Mouse (Mus musculus) layer of hippocampus, postnatal 14 days (tissue): ENCODE measurements around the gene Vegfd. TPM values are rescaled to one million over a fixed set of nuclear protein-coding genes. Genes with fewer than 3 reads are reported as not detected.

Source experiments
- DNase-seq, 2 experiments: peaks; one replicate each; pipeline ENCODE4 v3.0.0; 2021 to 2022; ENCODE audit warnings: low spot score in 2 of 2, mixed read lengths in 1 of 2
- total RNA-seq, 2 experiments: library from RNA; stranded (reverse); gene quantifications; 2 replicates each; pipeline ENCODE4 v1.2.3; 2021

Gene Vegfd
- total RNA-seq, 2 experiments from 2014 or later: 2.7 to 2.9 TPM

DNA sequence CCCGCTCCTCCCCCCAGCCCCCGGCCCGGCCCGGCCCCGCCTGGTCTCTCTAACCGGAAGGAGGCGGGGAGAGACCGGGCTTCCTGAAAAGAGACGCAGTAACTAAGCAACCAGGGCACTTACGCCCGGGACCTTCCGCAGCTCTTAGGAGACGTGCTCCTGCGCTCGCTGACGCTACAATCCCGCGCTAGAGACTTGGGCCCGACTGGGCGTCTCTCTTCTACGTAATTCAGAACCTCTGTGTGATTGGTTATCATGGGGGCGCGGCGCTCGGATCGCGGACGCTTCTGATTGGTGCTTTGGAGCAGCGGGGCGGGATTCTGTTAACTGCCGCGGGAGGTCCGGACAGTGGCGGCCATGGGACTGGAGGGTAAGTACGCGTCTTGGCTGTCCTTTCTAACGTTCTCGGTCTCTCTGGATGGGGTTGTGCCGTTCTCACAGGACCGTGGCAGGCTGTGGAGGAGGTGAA, 46.3 kb downstream of the Vegfd start, which contains the start of gene Piga:
Gene Piga, plus strand, starts transcription at position 317 of the 469 bp plus-strand sequence.
- DNase-seq: peak; percentile 85 to 94

DNA sequence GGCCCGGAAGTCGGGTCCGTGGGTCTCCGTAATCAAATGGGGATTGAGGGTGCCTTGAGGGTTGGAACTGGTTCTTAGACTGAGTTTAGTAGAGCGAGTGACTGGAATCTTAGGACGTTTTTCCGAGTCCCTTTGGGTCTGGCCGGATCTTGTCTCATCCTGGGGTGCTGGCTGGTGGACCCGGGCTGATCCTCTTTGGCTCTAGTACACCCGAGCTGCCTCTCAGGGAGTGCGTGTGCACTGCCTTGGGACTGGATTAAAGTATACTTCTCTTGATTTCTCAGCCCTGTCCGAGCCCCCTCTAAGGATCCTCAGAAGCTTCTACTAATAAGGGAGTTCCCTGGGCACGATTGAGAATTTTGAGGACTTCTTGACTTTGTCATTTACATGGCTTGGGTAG, 46.8 kb downstream of the Vegfd start:
- no peak for DNase-seq

- no peak for DNase-seq
These were observed 47.3 kb downstream of the Vegfd start for GRCm38 (mm10) chrX:164420518-164420917.

DNA sequence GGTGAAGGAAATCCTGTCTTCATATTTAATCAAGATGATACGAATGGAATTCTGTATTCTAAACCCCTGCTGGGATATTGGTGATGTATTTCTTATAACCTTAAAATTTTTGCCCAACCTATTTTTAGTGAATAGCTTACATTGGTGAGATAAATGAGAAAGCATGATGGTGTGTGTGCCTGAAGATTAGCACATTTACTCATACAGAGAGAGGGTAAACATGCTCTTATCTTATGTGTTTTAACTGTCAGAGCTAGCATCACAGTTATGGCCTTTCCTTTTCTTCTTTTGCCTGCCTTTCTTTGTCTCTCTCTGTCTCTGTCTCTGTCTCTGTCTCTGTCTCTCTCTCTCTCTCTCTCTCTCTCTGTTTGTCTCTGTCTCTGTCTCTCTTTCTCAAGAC, 51.6 kb downstream of the Vegfd start:
- DNase-seq: no peak

- DNase-seq: no peak
These were observed 54.1 kb downstream of the Vegfd start for GRCm38 (mm10) chrX:164427295-164427694.

GRCm38 (mm10) chrX:164428224-164428623, 55.0 kb downstream of the Vegfd start:
- DNase-seq: no peak

GRCm38 (mm10) chrX:164430621-164431020, 57.4 kb downstream of the Vegfd start:
- DNase-seq: no peak

DNA sequence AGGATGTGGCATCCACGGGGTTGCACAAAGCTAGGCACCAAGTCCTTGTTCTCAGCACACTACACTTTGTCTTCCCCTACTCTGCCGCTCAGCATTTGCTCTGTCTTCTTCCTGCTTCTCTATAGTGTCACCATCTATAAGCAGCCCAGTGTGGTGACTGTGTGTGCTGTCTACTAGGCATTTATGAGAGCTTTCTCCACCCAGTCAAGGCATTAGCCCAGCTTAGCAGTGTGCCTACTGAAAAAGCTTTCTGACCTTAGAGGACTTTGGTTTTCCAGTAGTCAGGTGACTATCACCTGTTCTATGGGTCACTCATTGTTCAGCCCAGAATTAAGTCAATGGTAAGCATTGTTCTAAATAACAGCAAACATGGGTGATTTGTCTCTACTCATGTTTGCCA, 58.0 kb downstream of the Vegfd start:
- no peak for DNase-seq

DNA sequence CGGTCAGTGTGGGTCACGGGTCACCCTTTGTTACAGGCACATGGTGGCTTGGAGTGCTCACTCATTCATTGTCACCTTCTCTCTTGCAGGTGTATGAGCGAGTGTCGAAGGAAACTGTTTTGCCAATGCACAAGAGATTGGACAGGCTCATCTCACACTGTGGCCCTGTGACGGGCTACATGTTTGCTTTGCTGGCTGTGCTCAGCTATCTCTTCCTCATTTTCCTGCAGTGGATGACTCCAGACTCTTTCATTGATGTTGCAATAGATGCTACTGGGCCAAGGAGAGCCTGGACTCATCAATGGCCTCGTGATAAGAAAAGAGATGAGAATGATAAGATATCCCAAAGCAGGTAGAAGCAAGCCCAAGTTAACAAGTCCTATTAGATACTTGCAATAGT, 58.4 kb downstream of the Vegfd start:
- no peak for DNase-seq

- peak in 1 of 2 experiments; percentile 4 for DNase-seq
These were observed 59.5 kb downstream of the Vegfd start for GRCm38 (mm10) chrX:164432682-164433081.

GRCm38 (mm10) chrX:164436709-164437108, 63.5 kb downstream of the Vegfd start, which contains the start of gene Asb11:
Gene Asb11, plus strand, starts transcription at chrX:164436994.
- DNase-seq: no peak

DNA sequence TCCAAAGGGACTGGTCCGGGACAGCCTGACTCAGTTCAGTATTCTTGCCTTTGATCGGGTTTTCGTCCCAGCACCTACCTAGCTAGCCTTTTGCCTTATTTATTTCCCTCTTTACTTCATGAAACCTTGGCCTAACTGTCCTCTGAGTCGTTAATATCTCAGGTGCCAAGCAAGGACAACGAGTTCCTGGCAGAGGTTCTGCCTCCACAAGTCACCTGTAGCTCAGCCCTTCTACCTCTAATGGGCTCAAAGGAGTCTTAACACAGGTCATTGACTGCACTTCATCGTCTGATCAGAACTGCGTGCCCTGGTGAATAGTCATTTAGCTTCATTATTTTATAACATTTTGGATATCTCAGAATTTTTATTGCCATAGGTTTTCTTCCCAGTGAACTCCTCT, 66.3 kb downstream of the Vegfd start:
- DNase-seq: no peak

DNA sequence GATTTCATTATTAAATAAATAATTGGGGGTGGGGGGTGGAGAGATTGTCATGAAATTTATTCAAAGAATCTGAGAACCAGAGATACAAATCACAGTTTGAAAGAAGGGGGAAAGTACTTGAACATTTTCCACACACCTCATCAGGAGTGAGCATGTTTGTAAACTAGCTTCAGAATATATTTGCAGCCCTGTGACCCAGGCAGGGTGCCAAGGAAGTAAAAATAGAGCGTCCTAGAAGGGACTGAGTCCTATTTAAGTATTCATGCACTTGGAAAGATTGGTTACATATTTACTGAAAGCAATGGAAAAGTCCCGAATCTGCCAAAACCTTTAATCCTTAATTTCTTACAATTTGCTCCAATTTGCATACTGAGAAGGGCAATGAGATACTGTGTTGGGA, 67.0 kb downstream of the Vegfd start:
- DNase-seq: no peak

- DNase-seq: no peak
These were observed 67.5 kb downstream of the Vegfd start for GRCm38 (mm10) chrX:164440703-164441102.

- no peak for DNase-seq
These were observed 68.1 kb downstream of the Vegfd start for GRCm38 (mm10) chrX:164441306-164441705.

DNA sequence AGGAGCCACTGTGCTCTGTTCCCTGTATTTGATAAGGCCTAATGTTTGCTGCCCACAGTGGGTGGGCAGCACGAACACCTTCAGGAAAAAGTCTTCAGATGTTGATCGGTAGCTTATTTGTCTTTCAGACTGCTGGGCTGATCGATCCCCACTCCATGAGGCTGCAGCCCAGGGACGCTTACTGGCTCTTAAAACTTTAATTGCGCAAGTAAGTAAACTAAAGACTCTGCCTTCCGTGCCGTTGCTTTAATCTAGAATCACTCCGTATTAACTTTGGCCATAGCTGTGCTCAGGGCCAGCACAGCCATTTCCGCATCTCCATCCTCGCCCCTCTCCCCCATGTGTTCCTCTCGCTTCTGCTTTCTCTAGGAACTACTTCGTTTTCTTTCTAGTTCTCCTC, 72.4 kb downstream of the Vegfd start:
- DNase-seq: no peak

GRCm38 (mm10) chrX:164446106-164446551, 73.0 kb downstream of the Vegfd start:
- DNase-seq: no peak

DNA sequence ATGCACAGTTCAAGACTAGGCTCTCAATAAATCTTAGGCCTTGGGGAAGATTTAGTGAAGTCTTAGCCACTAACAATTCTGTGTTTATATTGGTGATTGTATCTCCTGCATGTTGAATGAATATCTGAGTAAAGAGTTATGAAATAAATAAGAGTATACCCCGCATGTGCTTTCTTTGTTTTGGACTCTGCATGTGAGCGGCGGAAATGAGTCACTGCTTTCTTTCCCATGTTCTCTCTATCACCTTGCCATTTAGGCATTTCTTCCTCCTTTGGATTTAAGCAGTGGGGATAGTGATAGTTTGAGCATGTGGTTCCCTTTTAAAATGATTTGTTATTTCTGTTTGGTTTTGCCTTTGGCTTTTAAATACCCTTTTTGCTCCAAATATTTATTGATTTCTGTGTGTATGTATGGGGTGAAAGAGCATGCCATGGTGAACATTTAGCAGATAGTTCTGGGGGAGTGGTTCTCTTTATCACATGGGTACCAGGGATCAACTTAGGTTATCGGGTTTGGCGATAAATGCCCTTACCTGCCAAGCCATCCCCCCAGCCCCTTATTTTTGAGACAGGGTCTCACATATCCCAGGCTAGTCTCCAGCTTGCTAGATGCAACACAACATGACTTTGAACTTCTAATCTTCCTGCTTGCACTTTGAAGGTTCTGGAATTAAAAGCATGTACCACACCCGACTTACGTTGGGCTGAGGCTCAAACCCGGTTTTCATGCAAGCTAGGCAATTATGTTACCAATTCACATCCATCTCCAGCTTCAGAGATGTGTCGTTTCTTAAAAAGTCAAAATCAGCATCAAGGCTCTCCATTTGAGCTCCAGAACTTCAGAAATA, 73.9 kb downstream of the Vegfd start:
- no peak for DNase-seq

DNA sequence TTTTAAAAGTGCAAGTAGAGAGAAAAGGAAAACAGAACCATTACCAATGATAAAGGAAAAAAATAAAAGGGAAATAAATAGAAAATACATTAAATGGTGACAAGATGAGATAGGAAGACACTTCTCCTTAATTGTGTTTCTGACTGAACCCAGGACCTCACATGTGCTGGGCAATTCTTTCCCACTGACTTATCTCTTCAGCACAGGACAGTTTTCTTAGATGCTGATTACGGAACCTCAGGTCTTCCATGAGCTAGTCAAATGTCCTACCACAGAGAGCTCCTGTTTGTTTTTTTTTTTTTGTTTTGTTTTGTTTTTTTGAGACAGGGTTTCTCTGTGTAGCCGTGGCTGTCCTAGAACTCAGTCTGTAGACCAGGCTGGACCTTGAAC, 74.5 kb downstream of the Vegfd start:
- DNase-seq: no peak

DNA sequence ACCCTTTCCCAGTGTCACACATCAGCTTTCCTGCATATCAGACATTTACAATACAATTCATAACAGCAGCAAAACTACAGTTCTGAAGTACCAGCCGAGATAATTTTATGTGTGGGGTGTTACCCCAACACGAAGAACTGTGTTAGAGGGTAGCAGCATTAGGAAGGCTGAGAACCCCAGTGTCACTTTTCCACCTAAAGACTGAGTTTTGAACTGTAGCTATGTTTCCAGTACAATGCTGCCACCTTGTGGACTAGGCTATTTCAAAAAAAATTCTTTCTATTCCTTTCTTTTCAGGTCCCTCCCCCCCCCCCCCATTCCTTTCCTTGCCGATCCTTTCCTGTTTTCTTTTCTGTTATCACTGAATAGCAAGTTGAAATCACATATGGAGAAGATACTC, 76.0 kb downstream of the Vegfd start:
- peak in 1 of 2 experiments; percentile 57 for DNase-seq
